Mouse (Mus musculus) neural tube, embryonic 11.5 days (tissue): ENCODE results near the gene Tmem190. TPM values are rescaled to one million over a fixed set of nuclear protein-coding genes. Genes with fewer than 3 reads are reported as not detected.
"Not testable (repeated sequence)": the region's sequence is repeated elsewhere in the genome, so short reads cannot be mapped to it uniquely, and the experiment has no call there.

Experiments used
- ATAC-seq: fragments of 200-750 bp; cut with Nextera tagmentation; 2 replicates; pipeline ENCODE4 v1.8.0; 2017; ENCODE audit warnings: moderate number of reproducible peaks, mild to moderate bottlenecking, moderate TSS enrichment, moderate library complexity; ENCODE audit not compliant: insufficient read depth, low FRiP score, low TSS enrichment
- DNase-seq: peaks from one replicate; pipeline ENCODE4 v3.0.0-alpha.2; 2015; ENCODE audit warnings: low spot score
- H3K27ac ChIP-seq: fragments of 300-500 bp; sonication (generic); 2 replicates; pipeline ENCODE4 v1.5.1; 2014; ENCODE audit warnings: low read depth, mild to moderate bottlenecking, low read length
- H3K27me3 ChIP-seq: fragments of 300-500 bp; sonication (generic); 2 replicates; pipeline ENCODE4 v1.6.1; 2014; ENCODE audit warnings: mild to moderate bottlenecking, low read length, mixed read lengths; ENCODE audit not compliant: control insufficient read depth, insufficient read depth
- H3K36me3 ChIP-seq: fragments of 300-500 bp; sonication (generic); 2 replicates; pipeline ENCODE4 v1.6.1; 2014; ENCODE audit warnings: mild to moderate bottlenecking, low read length, moderate library complexity, mixed read lengths; ENCODE audit not compliant: control insufficient read depth, insufficient read depth
- H3K4me1 ChIP-seq: fragments of 300-500 bp; sonication (generic); 2 replicates; pipeline ENCODE4 v1.6.1; 2014; ENCODE audit warnings: low read length, mixed read lengths; ENCODE audit not compliant: control insufficient read depth, insufficient read depth
- H3K4me2 ChIP-seq: fragments of 300-500 bp; sonication (generic); 2 replicates; pipeline ENCODE4 v1.6.1; 2014; ENCODE audit warnings: low read depth, mild to moderate bottlenecking, moderate library complexity
- H3K4me3 ChIP-seq: fragments of 300-500 bp; sonication (generic); 2 replicates; pipeline ENCODE4 v1.5.1; 2014; ENCODE audit warnings: low read depth, low read length
- H3K9ac ChIP-seq: fragments of 300-500 bp; sonication (generic); 2 replicates; pipeline ENCODE4 v1.6.1; 2014; ENCODE audit warnings: mild to moderate bottlenecking, low read length
- H3K9me3 ChIP-seq: fragments of 300-500 bp; sonication (generic); 2 replicates; pipeline ENCODE4 v1.6.1; 2016; ENCODE audit warnings: low read length; ENCODE audit not compliant: control insufficient read depth
- WGBS: fragments of 180-500 bp; shearing (Covaris S2); extraction: QIAGEN DNeasy Blood & Tissue Kit; methylation state at CpG from one replicate; pipeline ENCODE4 v1.1.7; 2014; 5-methylcytosine and 5-hydroxymethylcytosine counted together
- polyA plus RNA-seq: library from polyadenylated mRNA; unstranded; fragments of >200 nt; fragmentation: Nextera tagmentation; extraction: Ambion mirVana; gene quantifications from 2 replicates; pipeline ENCODE4 v1.2.1, GENCODE M21; 2014

Gene Tmem190
- polyA plus RNA-seq, 1 experiment from 2014 or later, result not detected

- no peak overlapping the region for H3K4me2 ChIP-seq
- ATAC-seq (no peak), DNase-seq (no peak)
- H3K4me3 ChIP-seq, result no peak overlapping the region
- no peaks in the 10 kb centered on the region; the same call in 1 of the 2 replicates for H3K4me1 ChIP-seq
- H3K27me3 ChIP-seq, result peaks cover 8% of the 10 kb centered on the region; the same call in 1 of the 2 replicates
- no peaks in the 10 kb centered on the region for H3K9me3 ChIP-seq
- H3K36me3 ChIP-seq, result no peaks in the 10 kb centered on the region
- no peak overlapping the region for H3K9ac ChIP-seq
- no peak overlapping the region for H3K27ac ChIP-seq
- WGBS, result 81% methylated on average over 14 of the region's 14 CpGs
Measured at GRCm38 (mm10) chr7:4783667-4784268, 1.0 kb downstream of the Tmem190 start.

- H3K27me3 ChIP-seq, result 0 out of 2 replicates have a peak, but pooled peaks cover 9% of the 10 kb centered on the region
- H3K27ac ChIP-seq, result no peak overlapping the region
- no peaks in the 10 kb centered on the region for H3K36me3 ChIP-seq
- no peaks in the 10 kb centered on the region for H3K9me3 ChIP-seq
- peak; percentile 58 for ATAC-seq
- H3K4me1 ChIP-seq, result peaks cover 6% of the 10 kb centered on the region
- H3K4me2 ChIP-seq, result peak overlapping the region; percentile 88
- peak overlapping the region; percentile 48 for H3K4me3 ChIP-seq
- H3K9ac ChIP-seq, result peak overlapping the region; percentile 81
- WGBS, result 2% methylated on average over 64 of the region's 64 CpGs
- DNase-seq, result peak; percentile 78
Measured at GRCm38 (mm10) chr7:4788499-4789435, 6.0 kb downstream of the Tmem190 start.

- H3K4me1 ChIP-seq, result peaks cover 11% of the 10 kb centered on the region
- 0 out of 2 replicates have a peak, but pooled peaks cover 9% of the 10 kb centered on the region for H3K27me3 ChIP-seq
- H3K4me3 ChIP-seq, result peak within 1 kb of the TSS; percentile 48
- peak within 1 kb of the TSS; percentile 81 for H3K9ac ChIP-seq
- 9% methylated on average over 40 of the region's 40 CpGs for WGBS
- ATAC-seq (0 out of 2 replicates have a peak, but pooled peaks have one; percentile 7), DNase-seq (no peak)
- H3K27ac ChIP-seq, result no peak within 1 kb of the TSS
- no peaks in the 10 kb centered on the region for H3K9me3 ChIP-seq
- H3K36me3 ChIP-seq, result 0 out of 2 replicates have a peak, but pooled peaks cover 2% of the 10 kb centered on the region
- peak within 1 kb of the TSS; percentile 88 for H3K4me2 ChIP-seq
Measured at GRCm38 (mm10) chr7:4789436-4789935, 6.7 kb downstream of the Tmem190 start, which contains the start of gene Tmem238. TSS of gene Tmem238 (minus strand) at chr7:4789656.

- WGBS, result 3% methylated on average over 54 of the region's 54 CpGs
Measured at GRCm38 (mm10) chr7:4792278-4793212, 9.8 kb downstream of the Tmem190 start, which contains the start of gene Rpl28. TSS of gene Rpl28 (plus strand) at chr7:4792874.

GRCm38 (mm10) chr7:4793248-4793647 lies 10.5 kb downstream of the Tmem190 start:
- not testable (repeated sequence) for H3K9me3 ChIP-seq, DNase-seq, ATAC-seq, H3K27me3 ChIP-seq
- peak overlapping the region; percentile 75 for H3K27ac ChIP-seq
- peak overlapping the region; percentile 86 for H3K9ac ChIP-seq
- peaks cover 16% of the 10 kb centered on the region for H3K36me3 ChIP-seq
- 1% methylated on average over 31 of the region's 31 CpGs for WGBS
- H3K4me1 ChIP-seq, result peaks cover 11% of the 10 kb centered on the region
- peak overlapping the region; percentile 89 for H3K4me3 ChIP-seq
- peak overlapping the region; percentile 82 for H3K4me2 ChIP-seq

More at GRCm38 (mm10) chr7:4792278-4793212, 9.8 kb downstream of the Tmem190 start, which contains the start of gene Rpl28:
- peak within 1 kb of the TSS; percentile 82 for H3K4me2 ChIP-seq
- peak within 1 kb of the TSS; percentile 78 for H3K27ac ChIP-seq
- DNase-seq, result peak; percentile 95
- peaks cover 14% of the 10 kb centered on the region for H3K36me3 ChIP-seq
- no peaks in the 10 kb centered on the region for H3K9me3 ChIP-seq
- peak within 1 kb of the TSS; percentile 89 for H3K4me3 ChIP-seq
- ATAC-seq, result peak; percentile 87
- H3K4me1 ChIP-seq, result peaks cover 11% of the 10 kb centered on the region
- H3K27me3 ChIP-seq, result 0 out of 2 replicates have a peak, but pooled peaks cover 9% of the 10 kb centered on the region
- peak within 1 kb of the TSS; percentile 86 for H3K9ac ChIP-seq

- WGBS, result 41% methylated on average over 4 of the region's 4 CpGs
- no peak for ATAC-seq
- Histone ChIP-seq H3K4me1 (peaks cover 11% of the 10 kb centered on the region), H3K4me2 (peak overlapping the region; percentile 82), H3K4me3 (peak overlapping the region; percentile 89), H3K9ac (peak overlapping the region; percentile 86), H3K27me3 (0 out of 2 replicates have a peak, but pooled peaks cover 7% of the 10 kb centered on the region), H3K27ac (no peak overlapping the region; the same call in 1 of the 2 replicates), H3K36me3 (peaks cover 16% of the 10 kb centered on the region), H3K9me3 (no peaks in the 10 kb centered on the region)
- no peak for DNase-seq
Measured at GRCm38 (mm10) chr7:4793674-4794073, 10.9 kb downstream of the Tmem190 start.

- H3K4me3 ChIP-seq, result 0 out of 2 replicates have a peak overlapping the region, but pooled peaks have one; percentile 8
- 0 out of 2 replicates have a peak, but pooled peaks cover 2% of the 10 kb centered on the region for H3K27me3 ChIP-seq
- H3K4me1 ChIP-seq, result peaks cover 9% of the 10 kb centered on the region
- ATAC-seq (no peak), DNase-seq (no peak)
- no peak overlapping the region for H3K27ac ChIP-seq
- WGBS, result 90% methylated on average over 3 of the region's 3 CpGs
- no peak overlapping the region for H3K4me2 ChIP-seq
- no peak overlapping the region for H3K9ac ChIP-seq
- peaks cover 16% of the 10 kb centered on the region for H3K36me3 ChIP-seq
- no peaks in the 10 kb centered on the region for H3K9me3 ChIP-seq
Measured at GRCm38 (mm10) chr7:4794631-4795168, 12.0 kb downstream of the Tmem190 start.
